Mouse (Mus musculus) liver (tissue): ENCODE data around the gene Grin2b.

Experiments
- DNase-seq: peaks from one replicate; pipeline ENCODE4 v3.0.0-alpha.2; 2020; ENCODE audit warnings: mixed read lengths

Grin2b gene

DNA sequence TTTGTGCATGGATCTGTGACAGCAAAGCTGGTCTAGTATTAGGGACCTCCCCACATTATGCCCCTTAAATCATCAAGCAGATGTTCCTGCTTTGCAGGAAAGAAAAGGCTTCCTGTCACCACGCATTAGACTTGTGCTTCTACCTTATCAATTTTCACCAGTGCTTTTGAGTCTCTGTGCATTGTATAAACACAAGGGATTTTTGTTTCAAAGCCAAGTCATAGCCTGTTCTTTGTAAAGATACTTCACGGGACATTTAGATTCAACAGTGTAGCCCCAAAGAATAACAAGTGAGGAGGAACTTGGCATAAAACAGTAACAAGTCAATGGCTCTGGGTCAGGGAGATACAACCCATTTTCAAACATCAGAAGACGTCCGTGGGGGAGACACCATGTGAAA, 498.9 kb downstream of the Grin2b start:
- DNase-seq, result no peak

DNA sequence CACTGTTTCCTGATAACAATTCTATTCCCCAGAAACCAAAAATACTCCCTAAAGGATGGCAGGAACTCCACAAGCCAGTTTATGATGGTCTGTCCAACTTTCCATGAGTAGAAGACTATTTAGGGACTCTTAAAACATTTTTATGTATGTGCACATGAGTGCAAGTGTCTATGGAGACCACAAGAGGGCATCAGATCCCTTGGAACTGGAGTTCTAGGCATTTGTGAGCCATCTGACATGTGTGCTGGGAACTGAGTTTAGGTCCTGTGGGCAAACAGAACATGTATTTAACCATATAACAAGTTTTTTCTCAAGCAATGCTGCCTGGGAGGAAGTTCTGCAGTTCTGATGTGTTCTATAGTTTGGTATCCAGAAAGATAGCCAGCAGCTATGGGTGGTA, 501.3 kb downstream of the Grin2b start:
- DNase-seq, result no peak
